Mouse (Mus musculus): Measurements from ENCODE around the gene Gm20696.

GRCm38 (mm10) chr6:99295495-99295894, 371.1 kb downstream of the Gm20696 start:
- TF ChIP-seq POLR2A (IDR thresholded peaks at IDR 0.05; ENCODE audit: borderline replicate concordance, low read depth, low read length): no peak
- TF ChIP-seq CTCF (IDR thresholded peaks at IDR 0.05; ENCODE audit: low read depth, low read length): no peak

Measured in bone marrow macrophage, adult 2 months (primary cell).